Mouse (Mus musculus): ENCODE measurements around the gene Anxa9.
A peak's percentile ranks its signal among the peaks of the same experiment; 100 is the strongest.

Gene Anxa9

GRCm38 (mm10) chr3:95284062-95284461, 22.9 kb downstream of the Anxa9 start:
- no peak for DNase-seq (ENCODE audit: low spot score in 2 of 2)

- no peak for DNase-seq (ENCODE audit: low spot score in 2 of 2)
Observed at GRCm38 (mm10) chr3:95283589-95283941, 23.4 kb downstream of the Anxa9 start.

GRCm38 (mm10) chr3:95282865-95283588, 23.9 kb downstream of the Anxa9 start:
- peak; percentile 44 to 78 for DNase-seq (ENCODE audit: low spot score in 2 of 2)

GRCm38 (mm10) chr3:95282381-95282864, 24.6 kb downstream of the Anxa9 start:
- DNase-seq (ENCODE audit: low spot score in 2 of 2): peak in 1 of 2 experiments; percentile 4

GRCm38 (mm10) chr3:95281216-95282126, 25.5 kb downstream of the Anxa9 start, which contains the start of the genes Mindy1 and Prune1:
Gene Mindy1, plus strand, starts transcription at chr3:95281345.
Gene Prune1, minus strand, starts transcription at chr3:95282076.
- peak; percentile 95 to 99 for DNase-seq (ENCODE audit: low spot score in 2 of 2)

- peak in 1 of 2 experiments; percentile 6 for DNase-seq (ENCODE audit: low spot score in 2 of 2)
Observed at GRCm38 (mm10) chr3:95280747-95281146, 26.2 kb downstream of the Anxa9 start.

- no peak for DNase-seq (ENCODE audit: low spot score in 2 of 2)
Observed at GRCm38 (mm10) chr3:95277149-95277551, 29.8 kb downstream of the Anxa9 start.

- DNase-seq (ENCODE audit: low spot score in 2 of 2): no peak
Observed at GRCm38 (mm10) chr3:95276428-95276934, 30.5 kb downstream of the Anxa9 start.

- DNase-seq (ENCODE audit: low spot score in 2 of 2): no peak
Observed at GRCm38 (mm10) chr3:95275161-95275560, 31.8 kb downstream of the Anxa9 start.

GRCm38 (mm10) chr3:95274453-95274852, 32.5 kb downstream of the Anxa9 start:
- DNase-seq (ENCODE audit: low spot score in 2 of 2): no peak

- DNase-seq (ENCODE audit: low spot score in 2 of 2): peak in 1 of 2 experiments; percentile 6
Observed at GRCm38 (mm10) chr3:95273471-95273870, 33.5 kb downstream of the Anxa9 start.

- DNase-seq (ENCODE audit: low spot score in 2 of 2): no peak
Observed at GRCm38 (mm10) chr3:95270766-95271364, 36.1 kb downstream of the Anxa9 start.

- DNase-seq (ENCODE audit: low spot score in 2 of 2): no peak
Observed at GRCm38 (mm10) chr3:95269789-95270188, 37.2 kb downstream of the Anxa9 start.

GRCm38 (mm10) chr3:95267855-95268254, 39.1 kb downstream of the Anxa9 start:
- DNase-seq (ENCODE audit: low spot score in 2 of 2): no peak

- DNase-seq (ENCODE audit: low spot score in 2 of 2): no peak
Observed at GRCm38 (mm10) chr3:95266052-95266451, 40.9 kb downstream of the Anxa9 start.

- DNase-seq (ENCODE audit: low spot score in 2 of 2): no peak
Observed at GRCm38 (mm10) chr3:95264724-95265123, 42.3 kb downstream of the Anxa9 start.

GRCm38 (mm10) chr3:95263089-95263739, 43.8 kb downstream of the Anxa9 start:
- DNase-seq (ENCODE audit: low spot score in 2 of 2): peak in 1 of 2 experiments; percentile 40

- no peak for DNase-seq (ENCODE audit: low spot score in 2 of 2)
Observed at GRCm38 (mm10) chr3:95261975-95262374, 45.0 kb downstream of the Anxa9 start.

GRCm38 (mm10) chr3:95256931-95257330, 50.0 kb downstream of the Anxa9 start:
- DNase-seq (ENCODE audit: low spot score in 2 of 2): no peak

GRCm38 (mm10) chr3:95250783-95251424, 56.1 kb downstream of the Anxa9 start, which contains the start of gene Bnipl:
Gene Bnipl, minus strand, starts transcription at chr3:95251193.
- no peak for DNase-seq (ENCODE audit: low spot score in 2 of 2)

GRCm38 (mm10) chr3:95250361-95250760, 56.6 kb downstream of the Anxa9 start:
- DNase-seq (ENCODE audit: low spot score in 2 of 2): no peak

All from cerebellum, postnatal 4 days (tissue).